Mouse (Mus musculus): ENCODE data around the gene Mlf2.

The Mlf2 gene

GRCm38 (mm10) chr6:124913214-124913613 lies 18.0 kb upstream of the Mlf2 start:
- no peak for DNase-seq

GRCm38 (mm10) chr6:124913721-124914285 lies 17.4 kb upstream of the Mlf2 start:
- peak; percentile 81 for DNase-seq

GRCm38 (mm10) chr6:124914511-124914910 lies 16.7 kb upstream of the Mlf2 start:
- DNase-seq: no peak

GRCm38 (mm10) chr6:124915160-124915941 lies 15.8 kb upstream of the Mlf2 start:
- peak; percentile 73 for DNase-seq

- peak; percentile 88 for DNase-seq
Measured at GRCm38 (mm10) chr6:124915942-124916694, 15.1 kb upstream of the Mlf2 start.

GRCm38 (mm10) chr6:124916695-124917517 lies 14.3 kb upstream of the Mlf2 start:
- peak; percentile 90 for DNase-seq

GRCm38 (mm10) chr6:124917518-124918330 lies 13.5 kb upstream of the Mlf2 start:
- peak; percentile 95 for DNase-seq

GRCm38 (mm10) chr6:124918331-124918690 lies 12.9 kb upstream of the Mlf2 start:
- DNase-seq: no peak

GRCm38 (mm10) chr6:124918890-124919627 lies 12.1 kb upstream of the Mlf2 start:
- no peak for DNase-seq

GRCm38 (mm10) chr6:124919695-124920317 lies 11.4 kb upstream of the Mlf2 start, which contains the start of gene Ptms:
Ptms (minus strand) TSS chr6:124920103.
- peak; percentile 99 for DNase-seq

GRCm38 (mm10) chr6:124920318-124921085 lies 10.7 kb upstream of the Mlf2 start:
- DNase-seq: no peak

- no peak for DNase-seq
Measured at GRCm38 (mm10) chr6:124921539-124921938, 9.6 kb upstream of the Mlf2 start.

GRCm38 (mm10) chr6:124925173-124925793 lies 5.9 kb upstream of the Mlf2 start:
- peak; percentile 58 for DNase-seq

GRCm38 (mm10) chr6:124925941-124926340 lies 5.2 kb upstream of the Mlf2 start:
- peak; percentile 56 for DNase-seq

- DNase-seq: peak; percentile 92
Measured at GRCm38 (mm10) chr6:124930231-124930630, 955 bp upstream of the Mlf2 start.

- DNase-seq: peak; percentile 61
Measured at GRCm38 (mm10) chr6:124931525-124932313, 533 bp downstream of the Mlf2 start.

- no peak for DNase-seq
Measured at GRCm38 (mm10) chr6:124932314-124932695, 1.1 kb downstream of the Mlf2 start.

GRCm38 (mm10) chr6:124933127-124933526 lies 1.9 kb downstream of the Mlf2 start:
- no peak for DNase-seq

- DNase-seq: no peak
Measured at GRCm38 (mm10) chr6:124934670-124935069, 3.5 kb downstream of the Mlf2 start.
